Mouse (Mus musculus): ENCODE data around the gene Gm28035. TPM values are rescaled to one million over a fixed set of nuclear protein-coding genes. Genes with fewer than 3 reads are reported as not detected.
A peak's percentile ranks its signal among the peaks of the same experiment; 100 is the strongest.

The Gm28035 gene
- 0.34 and 0.56 TPM in 2 replicates for polyA plus RNA-seq (2014; fragmentation: Nextera tagmentation; extraction: Ambion mirVana)

- H3K9ac ChIP-seq (ENCODE audit: low read length) = no peak within 1 kb of the TSS; the same call in 1 of the 2 replicates
- H3K27me3 ChIP-seq (replicated peaks; ENCODE audit: control insufficient read depth, insufficient read depth, low read length) = no peaks in the 10 kb centered on the region
- peaks cover 17% of the 10 kb centered on the region for H3K4me1 ChIP-seq (ENCODE audit: control insufficient read depth, insufficient read depth, low read length)
- whole genome bisulfite sequencing = 89% methylated on average over 2 of the region's 2 CpGs
- no peak within 1 kb of the TSS for H3K4me3 ChIP-seq (ENCODE audit: low read depth, low read length)
- H3K27ac ChIP-seq (ENCODE audit: low read depth, low read length) = no peak within 1 kb of the TSS
- H3K9me3 ChIP-seq (replicated peaks; ENCODE audit: control insufficient read depth, low read length) = no peaks in the 10 kb centered on the region
- DNase-seq (ENCODE audit: low spot score) (no peak), ATAC-seq (no peak)
- H3K36me3 ChIP-seq (ENCODE audit: control insufficient read depth, insufficient read depth, low read length) = peaks cover 49% of the 10 kb centered on the region
- H3K4me2 ChIP-seq (ENCODE audit: low read length) = no peak within 1 kb of the TSS
Observed at GRCm38 (mm10) chr2:30240267-30240666, at the start of gene Gm28035. Gene Gm28035, plus strand, starts transcription at chr2:30240567.

DNA sequence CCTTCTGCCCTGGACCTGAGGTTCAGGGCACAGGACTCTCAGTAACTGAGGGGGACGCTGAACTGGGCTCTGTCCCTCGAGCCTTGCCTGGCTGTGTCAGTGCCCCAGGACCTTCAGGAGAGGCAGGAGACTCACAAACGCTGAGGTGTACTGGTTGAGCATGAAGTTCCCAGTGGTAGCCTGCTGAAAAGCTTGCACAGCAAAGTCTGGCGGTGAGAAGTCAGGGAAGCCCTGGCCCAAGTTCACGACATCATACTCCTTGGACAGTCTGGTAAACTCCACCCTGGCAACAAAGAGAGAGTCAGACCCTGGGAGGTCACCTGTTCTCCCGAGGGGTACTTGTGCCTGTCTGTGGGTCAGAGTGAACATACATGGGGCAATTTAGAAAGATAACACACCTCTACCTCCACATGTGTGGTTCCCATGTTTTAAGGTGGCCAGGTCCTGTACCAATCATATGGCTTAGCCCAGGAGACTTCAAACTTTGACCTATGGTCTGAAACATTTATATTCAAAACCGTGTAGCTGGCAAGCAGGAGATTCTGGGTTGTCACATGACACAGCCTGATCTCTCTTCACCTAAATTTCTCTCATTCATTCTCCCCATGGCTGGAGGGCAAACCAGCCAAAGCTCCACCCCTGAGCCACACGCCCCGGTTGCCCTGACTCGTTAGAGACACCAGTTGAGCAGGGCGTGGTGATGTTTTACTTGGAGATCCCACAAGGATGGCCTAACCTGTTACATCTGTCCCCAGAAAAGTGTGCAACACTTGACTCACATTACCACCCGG is 48.4 kb upstream of the Gm28035 start:
- ATAC-seq (no peak), DNase-seq (ENCODE audit: low spot score) (no peak)
- H3K9ac ChIP-seq (ENCODE audit: low read length) = no peak overlapping the region
- H3K27ac ChIP-seq (ENCODE audit: low read depth, low read length) = no peak overlapping the region
- 84% methylated on average over 12 of the region's 12 CpGs for WGBS
- 0 out of 2 replicates have a peak, but pooled peaks cover 2% of the 10 kb centered on the region for H3K36me3 ChIP-seq (ENCODE audit: control insufficient read depth, insufficient read depth, low read length)
- H3K4me2 ChIP-seq (ENCODE audit: low read length) = no peak overlapping the region
- H3K9me3 ChIP-seq (replicated peaks; ENCODE audit: control insufficient read depth, low read length) = no peaks in the 10 kb centered on the region
- H3K4me3 ChIP-seq (ENCODE audit: low read depth, low read length) = no peak overlapping the region
- no peaks in the 10 kb centered on the region for H3K4me1 ChIP-seq (ENCODE audit: control insufficient read depth, insufficient read depth, low read length)
- no peaks in the 10 kb centered on the region for H3K27me3 ChIP-seq (replicated peaks; ENCODE audit: control insufficient read depth, insufficient read depth, low read length)

- no peak overlapping the region for H3K27ac ChIP-seq (ENCODE audit: low read depth, low read length)
- no peaks in the 10 kb centered on the region for H3K27me3 ChIP-seq (replicated peaks; ENCODE audit: control insufficient read depth, insufficient read depth, low read length)
- no peak overlapping the region for H3K4me3 ChIP-seq (ENCODE audit: low read depth, low read length)
- H3K4me1 ChIP-seq (ENCODE audit: control insufficient read depth, insufficient read depth, low read length) = no peaks in the 10 kb centered on the region
- peak; percentile 38 for DNase-seq (ENCODE audit: low spot score)
- 41% methylated on average over 3 of the region's 3 CpGs for WGBS
- H3K9ac ChIP-seq (ENCODE audit: low read length) = no peak overlapping the region
- no peak overlapping the region for H3K4me2 ChIP-seq (ENCODE audit: low read length)
- ATAC-seq = no peak
- H3K9me3 ChIP-seq (replicated peaks; ENCODE audit: control insufficient read depth, low read length) = no peaks in the 10 kb centered on the region
- 0 out of 2 replicates have a peak, but pooled peaks cover 2% of the 10 kb centered on the region for H3K36me3 ChIP-seq (ENCODE audit: control insufficient read depth, insufficient read depth, low read length)
Observed at GRCm38 (mm10) chr2:30194656-30195055, 45.7 kb upstream of the Gm28035 start.

DNA sequence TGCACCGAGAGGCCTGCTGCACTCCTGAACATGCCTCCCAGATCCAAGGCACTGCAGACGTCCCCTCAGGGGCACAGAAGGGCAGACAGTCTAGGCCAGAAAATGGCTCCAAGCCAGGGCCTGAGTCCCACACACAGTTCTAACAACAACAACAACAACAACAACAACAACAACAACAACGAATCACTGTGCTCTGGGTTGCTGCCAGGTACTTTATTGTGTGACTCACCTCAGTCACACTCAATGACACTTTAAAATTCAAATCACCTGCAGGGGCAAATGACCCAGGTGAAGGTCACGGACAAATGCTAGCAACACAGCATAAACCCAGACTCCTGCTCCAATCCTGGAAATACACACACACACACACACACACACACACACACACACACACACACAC is 42.3 kb upstream of the Gm28035 start:
- Histone ChIP-seq H3K27me3 (replicated peaks; ENCODE audit: control insufficient read depth, insufficient read depth, low read length) (no peaks in the 10 kb centered on the region), H3K36me3 (ENCODE audit: control insufficient read depth, insufficient read depth, low read length) (no peaks in the 10 kb centered on the region), H3K4me1 (ENCODE audit: control insufficient read depth, insufficient read depth, low read length) (no peaks in the 10 kb centered on the region), H3K4me3 (ENCODE audit: low read depth, low read length) (no peak overlapping the region), H3K9ac (ENCODE audit: low read length) (no peak overlapping the region), H3K27ac (ENCODE audit: low read depth, low read length) (no peak overlapping the region), H3K4me2 (ENCODE audit: low read length) (no peak overlapping the region), H3K9me3 (replicated peaks; ENCODE audit: control insufficient read depth, low read length) (no peaks in the 10 kb centered on the region)
- 63% methylated on average over 4 of the region's 4 CpGs for WGBS
- no peak for DNase-seq (ENCODE audit: low spot score)
- ATAC-seq = no peak

GRCm38 (mm10) chr2:30199984-30200383 is 40.4 kb upstream of the Gm28035 start:
- Histone ChIP-seq H3K27ac (ENCODE audit: low read depth, low read length) (no peak overlapping the region), H3K4me1 (ENCODE audit: control insufficient read depth, insufficient read depth, low read length) (peaks cover 5% of the 10 kb centered on the region), H3K4me3 (ENCODE audit: low read depth, low read length) (no peak overlapping the region), H3K9ac (ENCODE audit: low read length) (no peak overlapping the region), H3K9me3 (replicated peaks; ENCODE audit: control insufficient read depth, low read length) (no peaks in the 10 kb centered on the region), H3K27me3 (replicated peaks; ENCODE audit: control insufficient read depth, insufficient read depth, low read length) (no peaks in the 10 kb centered on the region), H3K4me2 (ENCODE audit: low read length) (no peak overlapping the region), H3K36me3 (ENCODE audit: control insufficient read depth, insufficient read depth, low read length) (no peaks in the 10 kb centered on the region)
- WGBS = 71% methylated on average over 1 of the region's 1 CpGs
- no peak for DNase-seq (ENCODE audit: low spot score)
- ATAC-seq = no peak

DNA sequence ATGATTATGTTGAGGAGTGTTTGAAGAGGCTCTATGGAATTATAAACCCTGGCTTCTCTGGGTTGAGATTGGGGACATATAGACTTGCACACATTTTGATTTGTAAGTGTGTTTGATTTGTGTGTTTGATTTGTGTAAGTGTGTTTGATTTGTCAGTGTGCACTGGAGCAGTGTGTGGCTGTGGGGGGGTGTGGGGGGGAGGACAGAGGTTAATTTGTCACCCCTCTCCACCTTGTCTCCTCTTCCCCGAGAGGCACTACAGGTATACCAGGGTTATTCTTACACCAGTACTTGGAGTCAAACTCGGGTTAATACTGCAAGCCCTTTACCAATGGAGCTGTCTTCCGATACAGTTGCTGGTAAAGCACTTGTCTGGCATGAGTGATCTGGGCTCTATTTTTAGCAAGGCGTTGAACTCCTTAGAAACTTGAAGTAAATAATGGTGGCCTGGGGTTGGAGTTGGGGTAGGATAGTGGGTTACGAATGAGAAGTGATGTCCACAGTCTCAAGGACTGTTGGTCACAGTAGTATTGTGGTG is 39.9 kb upstream of the Gm28035 start:
- 89% methylated on average over 5 of the region's 5 CpGs for WGBS
- no peak for DNase-seq (ENCODE audit: low spot score)

DNA sequence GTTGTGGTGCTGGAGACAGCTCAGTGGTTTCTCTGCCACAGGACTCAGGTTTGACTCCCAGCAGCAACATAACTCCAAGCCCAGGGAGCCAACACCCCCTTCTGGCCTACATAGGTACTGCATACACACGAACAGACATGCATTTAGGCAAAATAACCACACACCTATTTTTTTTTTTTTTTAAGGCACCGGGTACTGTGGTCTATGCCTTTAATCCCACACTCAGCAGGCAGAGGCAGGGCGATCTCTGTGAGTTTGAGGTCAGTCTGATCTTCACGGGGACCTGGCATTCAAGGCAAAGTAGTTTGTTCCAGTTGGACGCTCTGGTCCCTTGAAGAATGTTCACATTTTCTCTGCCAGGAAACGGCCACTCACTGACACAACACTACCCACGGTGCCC is 36.9 kb upstream of the Gm28035 start:
- WGBS = 77% methylated on average over 7 of the region's 7 CpGs
- peak; percentile 4 for DNase-seq (ENCODE audit: low spot score)
- H3K36me3 ChIP-seq (ENCODE audit: control insufficient read depth, insufficient read depth, low read length) = no peaks in the 10 kb centered on the region

More for the DNA sequence above, 39.9 kb upstream of the Gm28035 start:
- Histone ChIP-seq H3K27me3 (replicated peaks; ENCODE audit: control insufficient read depth, insufficient read depth, low read length) (no peaks in the 10 kb centered on the region), H3K4me2 (ENCODE audit: low read length) (no peak overlapping the region), H3K4me1 (ENCODE audit: control insufficient read depth, insufficient read depth, low read length) (peaks cover 5% of the 10 kb centered on the region), H3K9me3 (replicated peaks; ENCODE audit: control insufficient read depth, low read length) (no peaks in the 10 kb centered on the region), H3K36me3 (ENCODE audit: control insufficient read depth, insufficient read depth, low read length) (no peaks in the 10 kb centered on the region), H3K4me3 (ENCODE audit: low read depth, low read length) (no peak overlapping the region), H3K27ac (ENCODE audit: low read depth, low read length) (no peak overlapping the region), H3K9ac (ENCODE audit: low read length) (no peak overlapping the region)
- no peak for ATAC-seq

DNA sequence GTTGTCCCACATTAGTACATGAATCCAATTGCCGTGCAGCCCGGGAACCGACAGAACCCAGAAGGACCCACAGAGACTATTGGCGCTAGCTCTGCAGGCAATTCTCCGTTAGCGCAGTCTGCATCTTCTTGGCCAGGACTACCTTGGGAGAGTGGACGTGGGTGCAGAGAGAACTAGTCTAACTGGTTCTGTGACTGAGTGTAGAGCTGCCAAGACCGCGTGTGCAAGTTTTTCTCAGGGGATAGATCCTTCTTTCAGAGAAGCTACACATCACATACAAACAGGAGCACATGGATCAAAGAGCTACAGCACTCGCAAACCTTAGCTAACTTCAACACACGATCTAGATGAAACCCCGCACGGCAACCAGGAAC is 35.1 kb upstream of the Gm28035 start:
- DNase-seq (ENCODE audit: low spot score) (no peak), ATAC-seq (peak; percentile 61)
- Histone ChIP-seq H3K4me2 (ENCODE audit: low read length) (peak overlapping the region; percentile 89), H3K27ac (ENCODE audit: low read depth, low read length) (peak overlapping the region; percentile 66), H3K27me3 (replicated peaks; ENCODE audit: control insufficient read depth, insufficient read depth, low read length) (no peaks in the 10 kb centered on the region), H3K4me3 (ENCODE audit: low read depth, low read length) (peak overlapping the region; percentile 63), H3K36me3 (ENCODE audit: control insufficient read depth, insufficient read depth, low read length) (no peaks in the 10 kb centered on the region), H3K9me3 (replicated peaks; ENCODE audit: control insufficient read depth, low read length) (no peaks in the 10 kb centered on the region), H3K4me1 (ENCODE audit: control insufficient read depth, insufficient read depth, low read length) (peaks cover 10% of the 10 kb centered on the region), H3K9ac (ENCODE audit: low read length) (peak overlapping the region; percentile 74)
- WGBS = 1% methylated on average over 13 of the region's 13 CpGs

More for the DNA sequence above, 36.9 kb upstream of the Gm28035 start:
- no peak for ATAC-seq
- Histone ChIP-seq H3K27ac (ENCODE audit: low read depth, low read length) (no peak overlapping the region), H3K9ac (ENCODE audit: low read length) (no peak overlapping the region), H3K27me3 (replicated peaks; ENCODE audit: control insufficient read depth, insufficient read depth, low read length) (no peaks in the 10 kb centered on the region), H3K4me3 (ENCODE audit: low read depth, low read length) (no peak overlapping the region), H3K4me1 (ENCODE audit: control insufficient read depth, insufficient read depth, low read length) (peaks cover 10% of the 10 kb centered on the region), H3K9me3 (replicated peaks; ENCODE audit: control insufficient read depth, low read length) (no peaks in the 10 kb centered on the region), H3K4me2 (ENCODE audit: low read length) (no peak overlapping the region)
